Mouse (Mus musculus) gastrocnemius, postnatal 10 days (tissue): ENCODE measurements around the gene Maml2. TPM values are rescaled to one million over a fixed set of nuclear protein-coding genes. Genes with fewer than 3 reads are reported as not detected.

Experiments
- DNase-seq: peaks from one replicate; pipeline ENCODE4 v3.0.0; 2021; ENCODE audit warnings: mixed read lengths
- long read RNA-seq, 2 experiments: library from polyadenylated mRNA; stranded (forward); transcript quantifications; one replicate each; pipeline ENCODE4 v2.0.0; 2021
- total RNA-seq, 2 experiments: library from RNA; stranded (reverse); gene quantifications; 2 replicates each; pipeline ENCODE4 v1.2.3; 2021

Maml2 gene
- 1 to 10 TPM; 5.6 to 6.8 TPM for total RNA-seq
- long read RNA-seq, experiment 1, partial matches to known transcripts, result 0 of 1 reads
- long read RNA-seq, experiment 1, other reads (novel, unspliced or antisense), result 1 of 1 reads
- long read RNA-seq, experiment 2, result 0 reads

- DNase-seq, result peak; percentile 45
These were observed at the start of gene Maml2 for GRCm38 (mm10) chr9:13297668-13298512. Maml2 (plus strand) TSS chr9:13297957.

- no peak for DNase-seq
These were observed 49.7 kb upstream of the Maml2 start for GRCm38 (mm10) chr9:13248104-13248503.

- no peak for DNase-seq
These were observed 46.5 kb upstream of the Maml2 start for GRCm38 (mm10) chr9:13251251-13251650.

GRCm38 (mm10) chr9:13256726-13257125 is 41.0 kb upstream of the Maml2 start:
- no peak for DNase-seq

- DNase-seq, result no peak
These were observed 39.6 kb upstream of the Maml2 start for GRCm38 (mm10) chr9:13258173-13258572.

- DNase-seq, result no peak
These were observed 36.8 kb upstream of the Maml2 start for GRCm38 (mm10) chr9:13260980-13261379.

- no peak for DNase-seq
These were observed 24.5 kb upstream of the Maml2 start for GRCm38 (mm10) chr9:13273219-13273618.

- no peak for DNase-seq
These were observed 10.3 kb upstream of the Maml2 start for GRCm38 (mm10) chr9:13287482-13287881.

GRCm38 (mm10) chr9:13296274-13297121 is 1.3 kb upstream of the Maml2 start:
- DNase-seq, result peak; percentile 85

GRCm38 (mm10) chr9:13297122-13297667 is 562 bp upstream of the Maml2 start:
- DNase-seq, result no peak

- DNase-seq, result no peak
These were observed 739 bp downstream of the Maml2 start for GRCm38 (mm10) chr9:13298513-13298878.

- no peak for DNase-seq
These were observed 1.4 kb downstream of the Maml2 start for GRCm38 (mm10) chr9:13299190-13299589.

GRCm38 (mm10) chr9:13300041-13300441 is 2.3 kb downstream of the Maml2 start:
- no peak for DNase-seq

- DNase-seq, result no peak
These were observed 3.4 kb downstream of the Maml2 start for GRCm38 (mm10) chr9:13300891-13301782.

- DNase-seq, result no peak
These were observed 4.5 kb downstream of the Maml2 start for GRCm38 (mm10) chr9:13302183-13302825.

- DNase-seq, result no peak
These were observed 5.5 kb downstream of the Maml2 start for GRCm38 (mm10) chr9:13303099-13303771.

- DNase-seq, result no peak
These were observed 6.2 kb downstream of the Maml2 start for GRCm38 (mm10) chr9:13303976-13304375.

GRCm38 (mm10) chr9:13306471-13306870 is 8.7 kb downstream of the Maml2 start:
- no peak for DNase-seq

GRCm38 (mm10) chr9:13307226-13307625 is 9.5 kb downstream of the Maml2 start:
- DNase-seq, result no peak

- DNase-seq, result no peak
These were observed 11.0 kb downstream of the Maml2 start for GRCm38 (mm10) chr9:13308718-13309117.

- no peak for DNase-seq
These were observed 12.1 kb downstream of the Maml2 start for GRCm38 (mm10) chr9:13309807-13310206.
